Mouse (Mus musculus) spleen, adult 12 weeks (tissue): ENCODE measurements around the gene Psg20.
"Not testable (repeated sequence)": the region's sequence is repeated elsewhere in the genome, so short reads cannot be mapped to it uniquely, and the experiment has no call there.

Experiments used
- DNase-seq: peaks from one replicate; pipeline ENCODE4 v3.0.0; 2022; ENCODE audit warnings: low spot score

The Psg20 gene

DNA sequence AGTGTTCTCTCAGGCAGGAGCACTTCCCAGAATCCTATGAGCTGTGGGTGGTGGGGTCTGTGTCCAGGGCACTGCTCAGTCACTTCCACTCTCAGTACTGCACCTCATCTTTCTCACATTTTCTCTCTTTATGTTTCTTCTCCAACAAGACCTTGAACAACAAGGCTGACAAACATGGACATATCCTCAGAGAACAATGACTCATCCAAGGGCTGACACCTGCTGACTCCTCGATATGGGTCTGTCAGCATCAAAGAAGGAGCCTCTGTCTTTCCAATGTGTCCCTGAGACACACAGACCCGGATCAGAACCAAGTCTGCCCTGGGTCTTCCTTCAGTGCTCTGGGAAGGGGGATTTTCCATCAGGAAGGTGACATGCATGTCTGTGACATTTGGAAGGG, at the start of gene Psg20:
Gene Psg20 (minus strand): TSS at position 101 of the 400 bp plus-strand sequence.
- no peak for DNase-seq

DNA sequence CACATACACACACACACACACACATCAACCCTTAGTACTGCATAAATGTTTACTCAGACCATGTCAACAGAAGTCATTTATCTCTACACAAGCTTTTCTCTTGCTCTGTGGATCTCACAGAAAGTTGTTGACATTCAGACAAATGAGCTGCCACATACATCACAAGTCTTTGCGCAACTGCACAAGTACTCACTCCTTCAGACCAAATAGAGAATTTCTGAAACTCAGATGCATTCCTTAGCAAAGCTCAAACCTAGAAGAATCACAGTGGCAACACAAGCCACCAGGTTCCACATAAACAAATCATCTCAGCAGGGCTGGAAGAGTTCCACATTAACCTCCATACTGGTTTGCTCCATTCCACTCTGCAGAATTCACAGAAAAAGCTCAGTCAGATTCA, 48.5 kb upstream of the Psg20 start:
- DNase-seq = no peak

DNA sequence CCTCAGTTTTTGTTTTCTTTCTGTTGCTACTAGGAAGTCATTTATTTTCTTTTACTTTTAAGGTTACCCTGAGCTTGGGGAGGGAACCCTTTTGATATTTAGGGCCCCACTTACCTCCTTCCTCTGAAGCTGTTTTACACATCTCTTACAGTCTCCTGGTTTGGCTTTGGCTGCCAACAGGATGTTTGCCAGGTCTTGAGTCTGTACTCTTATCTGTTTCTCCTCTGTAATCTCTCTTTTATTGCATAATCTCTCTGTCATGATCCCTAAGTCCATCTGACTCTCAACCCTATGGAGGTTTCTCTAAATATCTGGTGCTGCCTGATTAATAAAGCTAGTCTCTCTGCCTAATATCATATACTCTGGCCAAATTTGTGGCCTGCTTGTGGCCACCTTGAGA, 47.1 kb upstream of the Psg20 start:
- DNase-seq = no peak

DNA sequence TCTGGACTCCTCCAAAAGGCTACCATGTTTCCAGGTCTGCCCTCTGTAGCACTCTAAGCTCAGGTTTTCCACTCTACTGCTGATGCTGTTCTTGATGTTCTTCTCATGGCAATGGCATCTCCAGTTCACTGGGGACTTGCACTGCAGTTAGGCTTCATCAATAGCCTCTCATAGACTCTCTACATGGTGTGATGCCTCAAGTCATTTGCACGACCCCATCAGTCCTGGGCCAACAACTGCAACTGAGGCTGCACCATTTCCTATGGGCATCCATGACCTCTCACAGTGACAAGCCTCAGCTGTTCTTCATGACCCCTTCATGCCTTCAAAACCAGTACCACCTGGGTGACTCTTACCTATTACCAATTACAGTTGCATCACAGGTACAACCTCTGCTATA, 42.4 kb upstream of the Psg20 start:
- DNase-seq = no peak

DNA sequence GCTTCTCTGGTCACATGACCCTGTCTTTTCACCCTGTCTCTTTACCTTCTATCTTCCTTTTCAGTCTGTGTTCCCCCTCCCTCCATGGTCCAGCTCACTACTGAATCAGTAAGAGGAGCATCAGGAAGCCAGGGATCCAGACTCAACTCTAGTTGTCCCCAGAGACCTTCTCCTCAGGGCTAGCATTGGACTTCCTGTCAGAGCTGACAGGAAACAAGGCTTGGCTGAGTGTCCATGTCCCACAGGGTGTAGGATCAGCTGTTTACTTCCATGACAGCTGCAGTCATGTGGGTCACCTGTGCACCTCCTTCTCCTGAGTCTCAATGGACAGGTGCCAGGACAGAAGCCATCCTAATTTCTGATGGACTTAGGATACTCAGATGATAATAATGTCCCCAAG, 39.9 kb upstream of the Psg20 start:
- DNase-seq = not testable (repeated sequence)

DNA sequence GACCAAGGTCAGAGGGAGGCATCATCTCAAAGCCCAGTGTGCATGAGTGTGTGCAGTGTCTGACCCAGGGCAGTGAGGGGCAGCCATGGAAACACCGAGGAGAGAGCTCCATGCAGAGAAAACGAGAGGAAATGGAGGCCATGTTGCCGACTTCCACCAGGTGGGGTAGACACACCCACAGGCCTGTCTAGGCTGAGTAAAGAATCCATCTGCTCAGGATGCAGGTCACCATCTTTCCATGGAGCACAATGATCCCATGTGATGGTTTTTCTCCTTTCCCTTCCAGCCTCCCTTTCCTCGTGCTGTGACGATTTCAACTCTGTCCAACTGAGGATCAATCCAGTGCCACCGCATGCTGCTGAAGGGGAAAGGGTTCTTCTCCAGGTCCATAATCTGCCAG, 38.0 kb upstream of the Psg20 start:
- no peak for DNase-seq

DNA sequence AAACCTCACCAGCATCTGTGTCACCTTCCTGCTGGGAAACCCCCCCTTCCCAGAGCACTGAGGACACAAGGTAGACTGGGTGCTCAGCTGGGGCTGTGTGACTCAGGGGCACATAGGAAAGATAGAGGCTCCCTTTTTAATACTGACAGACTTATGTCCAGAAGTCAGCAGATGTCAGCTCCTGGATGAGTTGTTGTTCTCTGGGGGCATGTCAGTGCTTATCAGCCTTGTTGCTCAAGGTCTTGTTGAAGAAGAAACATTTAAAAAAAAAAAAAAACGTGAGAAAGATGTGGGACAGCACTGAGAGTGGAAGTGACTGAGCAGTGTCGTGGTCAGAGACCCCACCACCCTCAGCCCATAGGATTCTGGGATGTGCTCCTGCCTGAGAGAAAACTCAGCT, 31.8 kb upstream of the Psg20 start, which contains the start of gene Psg22:
Gene Psg22 (plus strand): TSS at position 301 of the 400 bp plus-strand sequence.
- DNase-seq = no peak

DNA sequence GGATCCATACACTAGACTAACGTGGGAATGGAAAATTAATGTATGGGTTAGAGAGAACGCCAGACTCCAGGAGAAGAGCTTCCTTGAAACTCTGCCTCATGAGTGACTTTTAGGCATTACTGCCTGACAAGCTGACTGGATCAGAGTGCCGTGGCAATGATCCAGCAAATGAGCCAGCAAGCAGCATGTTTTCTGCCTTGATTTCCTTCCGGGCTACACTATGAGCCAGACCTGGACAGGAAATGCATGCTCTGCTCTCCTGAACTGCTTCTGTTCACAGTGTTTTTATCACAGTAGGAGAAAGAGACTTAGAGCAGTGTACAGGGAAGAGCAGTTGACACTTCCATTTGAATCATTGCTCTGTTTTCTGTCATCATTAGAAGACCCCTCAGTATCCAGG, 29.6 kb upstream of the Psg20 start:
- DNase-seq = no peak

DNA sequence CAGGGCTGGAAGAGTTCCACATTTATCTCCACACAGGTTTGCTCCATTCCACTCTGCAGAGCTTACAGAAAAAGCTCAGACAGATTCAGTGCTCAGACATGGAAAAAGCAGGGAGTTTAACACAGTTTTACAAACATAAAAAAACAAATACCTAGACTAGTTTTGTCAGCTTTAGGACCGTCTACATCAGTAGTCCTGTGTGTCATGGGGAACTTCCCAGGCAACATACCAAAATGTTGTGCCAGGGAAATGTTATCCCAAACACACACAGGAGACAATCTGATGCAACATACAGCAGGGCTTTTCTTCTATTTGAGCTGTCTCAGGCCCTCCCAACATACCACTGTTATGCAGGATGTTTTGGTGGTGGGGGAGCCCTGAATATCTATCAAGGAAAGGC, 24.9 kb upstream of the Psg20 start:
- no peak for DNase-seq

DNA sequence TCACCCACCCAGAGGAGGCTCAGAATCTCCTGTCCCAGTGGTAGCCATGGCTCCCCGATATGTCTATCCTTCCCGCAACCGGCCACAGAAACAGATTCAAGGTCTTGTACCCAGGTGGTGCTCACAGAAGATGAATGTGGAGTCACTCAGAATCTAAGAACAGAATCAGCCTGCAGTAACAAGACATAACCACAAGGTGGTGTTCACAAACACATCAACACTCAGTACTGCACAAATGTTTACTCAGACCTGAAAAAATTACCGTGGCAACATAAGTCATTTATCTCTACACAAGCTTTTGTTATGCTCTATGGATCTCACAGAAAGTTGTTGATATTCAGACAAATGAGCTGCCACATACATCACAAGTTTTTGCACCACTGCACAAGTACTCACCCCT, 24.3 kb upstream of the Psg20 start:
- DNase-seq = not testable (repeated sequence)

DNA sequence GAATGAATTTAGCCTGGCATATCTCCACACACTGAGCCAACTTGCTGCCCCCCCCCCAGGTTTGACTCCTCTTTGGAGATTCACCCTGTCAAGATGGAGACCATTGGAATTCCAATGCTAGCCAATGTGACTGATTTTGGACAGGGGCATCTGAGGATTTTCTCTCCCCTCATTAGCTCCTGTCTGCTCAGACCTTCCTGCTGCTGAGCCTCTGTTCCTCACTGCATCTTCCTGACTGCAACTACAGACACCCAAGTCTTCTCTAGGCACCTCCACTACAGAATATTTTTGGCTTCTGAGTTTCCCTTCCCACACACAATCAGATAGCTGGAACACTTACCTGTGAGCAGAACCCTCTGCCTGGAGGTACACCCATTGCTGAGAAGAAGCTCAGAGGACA, 399 bp downstream of the Psg20 start:
- no peak for DNase-seq

DNA sequence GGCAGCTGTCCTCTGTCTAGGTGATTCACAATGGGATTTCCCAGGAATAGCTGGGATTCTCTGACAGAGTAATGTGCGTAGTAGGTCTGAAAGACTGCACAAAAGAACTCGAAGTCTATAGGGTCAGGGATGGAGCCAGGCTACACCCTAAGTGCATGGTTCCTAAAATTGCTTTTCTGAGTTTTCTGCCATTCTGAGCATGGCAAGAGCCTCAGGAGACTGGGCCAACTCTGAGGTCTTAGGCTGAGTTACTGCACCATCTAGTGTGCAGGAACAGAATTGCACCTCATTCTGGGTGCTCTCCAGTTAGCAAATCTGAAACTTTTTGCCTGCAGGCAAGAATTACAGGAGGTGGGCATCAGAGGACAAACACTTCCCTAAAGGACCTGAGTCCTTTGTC, 6.2 kb downstream of the Psg20 start:
- DNase-seq = no peak

DNA sequence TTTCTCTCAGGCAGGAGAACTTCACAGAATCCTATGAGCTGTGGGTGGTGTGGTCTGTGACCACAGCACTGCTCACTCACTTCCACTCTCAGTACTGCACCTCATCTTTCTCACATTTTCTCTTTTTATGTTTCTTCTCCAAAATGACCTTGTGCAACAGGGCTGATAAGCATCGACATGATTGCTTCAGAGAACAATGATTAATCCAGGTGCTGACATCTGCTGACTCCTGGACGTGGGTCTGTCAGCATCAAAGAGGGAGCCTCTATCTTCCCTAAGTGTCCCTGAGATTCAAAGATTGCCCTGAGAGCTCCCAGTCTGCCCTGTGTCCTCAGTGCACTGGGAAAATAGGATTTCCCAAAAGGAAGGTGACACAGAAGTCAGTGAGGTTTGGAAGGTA, 29.4 kb downstream of the Psg20 start, which contains the start of gene Psg21:
Gene Psg21 (minus strand): TSS at position 101 of the 400 bp plus-strand sequence.
- not testable (repeated sequence) for DNase-seq

DNA sequence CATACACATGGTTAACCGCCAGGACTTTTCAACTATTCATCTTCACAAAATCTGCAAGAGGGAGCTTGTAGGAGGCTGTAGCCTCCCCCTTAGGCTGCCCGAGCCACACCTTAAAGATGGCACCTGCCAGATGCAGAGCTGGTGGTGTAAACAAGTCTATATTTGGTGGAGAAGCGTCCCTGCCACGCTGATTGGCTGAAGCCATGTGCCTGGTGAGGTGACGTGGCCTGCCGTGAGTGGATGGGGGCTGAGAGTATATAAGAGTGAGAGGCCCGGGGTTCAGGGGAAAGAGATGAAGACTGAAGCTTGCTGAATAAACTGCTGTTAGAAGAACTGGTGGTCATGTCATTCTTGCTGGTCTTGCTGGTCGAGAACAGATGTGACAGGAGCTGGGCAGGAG, 59.1 kb downstream of the Psg20 start:
- DNase-seq = not testable (repeated sequence)
